Mouse (Mus musculus) CD4-positive helper T cell, adult 2 months (primary cell): ENCODE results near the gene Sumf1.

Experiments used
- DNase-seq: peaks from one replicate; pipeline ENCODE4 v3.0.0-alpha.2; 2012; ENCODE audit warnings: low read depth, missing footprints, low spot score

The Sumf1 gene

DNA sequence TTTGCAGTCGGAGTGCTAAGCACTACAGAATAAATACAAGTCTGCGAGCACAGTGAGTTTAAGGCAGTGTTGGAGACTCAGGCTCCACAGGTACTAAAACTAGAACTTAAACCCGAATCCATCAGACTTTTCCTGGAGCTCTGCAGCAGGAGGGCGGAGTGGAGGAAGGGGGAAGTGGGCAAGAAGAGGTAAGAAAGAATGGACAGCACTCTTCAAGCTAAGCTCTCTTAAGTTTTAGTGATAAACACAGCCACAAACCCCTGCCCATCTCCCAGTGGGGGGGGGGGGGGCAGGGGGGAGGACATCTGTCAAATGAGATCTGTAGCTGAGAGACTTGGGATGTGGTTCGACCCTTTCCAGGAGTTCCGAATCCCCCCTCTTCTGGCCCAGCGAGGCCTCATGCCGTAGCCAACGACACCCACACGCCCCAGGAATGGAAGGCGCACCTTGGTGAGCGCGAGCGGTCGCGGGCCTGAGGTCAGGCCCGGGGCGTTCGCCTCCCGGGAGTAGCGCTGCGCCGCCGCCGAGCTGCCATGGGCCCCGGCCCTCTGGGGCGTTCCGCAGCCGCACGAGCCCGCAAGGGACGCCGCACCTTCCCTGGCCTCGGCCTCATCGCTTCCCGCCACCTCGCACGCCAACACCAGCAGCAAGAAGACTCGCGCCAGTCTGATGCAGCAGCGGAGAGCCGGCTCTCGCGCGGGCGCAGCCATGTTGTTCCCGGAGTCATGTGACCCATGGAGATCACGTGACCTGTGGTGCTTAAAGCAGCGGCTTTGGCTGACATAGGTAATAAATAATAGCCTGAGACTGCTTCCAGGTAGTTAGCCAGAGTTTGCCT, at the start of gene Sumf1:
Gene Sumf1 (minus strand): TSS at position 736 of the 838 bp plus-strand sequence.
- peak; percentile 90 for DNase-seq

DNA sequence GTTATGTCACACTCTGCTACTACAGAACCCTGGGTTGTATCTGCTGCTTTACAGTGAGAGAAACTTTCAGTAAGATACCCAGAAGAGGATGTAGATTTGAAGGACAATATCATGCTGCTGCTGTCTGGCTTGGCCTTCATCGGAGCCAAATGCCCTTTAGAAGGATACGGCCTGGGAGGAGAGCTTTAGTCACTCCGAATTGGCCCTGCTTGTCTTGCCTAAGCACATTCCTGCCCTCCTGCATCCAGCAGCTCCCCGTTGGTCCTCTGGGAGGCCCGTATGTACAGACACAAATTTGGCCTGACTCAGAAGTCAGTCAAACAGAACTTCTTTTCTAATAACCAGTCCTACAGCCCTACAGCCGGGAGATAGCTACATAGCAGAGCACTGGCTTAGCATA, 49.2 kb upstream of the Sumf1 start:
- DNase-seq = no peak

DNA sequence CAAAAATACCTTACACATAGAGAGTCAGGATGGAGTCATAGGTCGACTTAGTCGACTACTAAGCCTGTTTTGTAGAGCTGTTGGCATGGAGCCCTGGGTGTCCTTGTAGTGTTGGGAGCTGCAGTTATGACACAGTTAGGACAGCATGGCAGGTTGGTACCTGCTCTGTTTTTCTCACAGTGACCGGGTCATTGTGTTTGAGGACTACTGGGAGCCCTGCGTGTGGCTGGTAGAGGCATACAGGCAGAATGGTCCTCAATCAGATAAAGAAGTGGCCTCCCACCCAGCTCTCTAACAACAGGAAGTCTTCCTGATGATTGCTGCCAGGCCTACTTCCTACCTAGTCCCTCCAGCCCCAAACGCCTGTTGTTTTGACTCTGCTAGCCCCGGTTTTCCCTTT, 47.7 kb upstream of the Sumf1 start:
- no peak for DNase-seq

DNA sequence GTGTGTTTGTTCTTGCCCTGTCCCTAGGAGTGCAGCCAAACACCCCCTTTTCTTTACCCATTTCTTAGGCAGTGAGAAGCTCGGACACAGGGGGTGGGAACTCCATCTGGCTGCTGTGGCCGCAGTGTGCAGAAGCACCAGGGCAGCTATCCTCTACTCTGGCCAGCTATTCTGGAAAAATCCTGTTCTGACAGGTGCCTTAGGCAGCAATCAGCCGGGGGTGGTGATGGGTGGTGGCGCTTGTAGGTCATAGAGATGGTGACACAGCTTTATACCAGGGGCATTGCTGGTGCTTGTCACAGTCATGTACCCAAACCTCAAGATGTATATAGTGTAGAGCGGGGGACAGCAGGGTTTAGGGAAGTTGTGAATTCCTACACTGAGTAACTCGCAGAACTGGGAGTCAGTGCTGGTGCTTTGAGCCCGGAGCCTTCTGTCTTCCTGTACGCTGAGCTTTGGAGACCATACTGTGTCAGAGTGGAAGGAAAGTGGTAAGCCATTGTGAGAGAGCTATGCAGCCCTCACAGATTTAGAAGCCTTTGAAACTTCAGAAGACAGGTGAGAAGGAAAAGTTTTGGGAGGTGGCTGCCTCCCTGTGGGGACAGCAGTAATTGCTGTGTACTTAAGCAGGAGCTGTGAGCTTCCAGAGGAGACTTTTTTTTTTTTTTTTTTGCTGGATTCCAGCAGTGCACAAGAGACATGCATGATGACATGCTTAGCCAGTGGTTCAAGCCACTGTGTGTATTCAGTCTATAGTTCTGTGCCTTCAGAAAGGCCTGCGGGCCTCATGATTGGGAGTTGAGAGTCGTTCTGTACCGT, 46.7 kb upstream of the Sumf1 start:
- no peak for DNase-seq

DNA sequence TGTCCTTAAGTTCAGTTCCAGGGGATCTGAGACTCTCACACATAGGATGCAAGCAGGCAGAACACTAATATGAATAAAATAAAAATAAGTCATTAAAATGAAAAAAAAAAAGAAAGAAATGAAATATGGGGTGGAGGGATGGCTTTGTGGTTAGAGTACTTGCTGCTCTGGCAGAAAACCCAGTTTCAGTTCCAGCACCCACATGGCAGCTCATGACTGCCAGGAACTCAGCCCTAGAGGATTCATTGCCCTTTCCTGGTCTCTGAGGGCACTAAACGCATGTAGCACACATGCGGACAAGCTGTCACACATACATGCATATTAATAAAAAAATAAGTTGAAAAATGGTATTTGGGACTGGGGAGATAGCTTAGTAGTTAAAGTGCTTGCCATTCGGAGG, 45.2 kb upstream of the Sumf1 start:
- no peak for DNase-seq

DNA sequence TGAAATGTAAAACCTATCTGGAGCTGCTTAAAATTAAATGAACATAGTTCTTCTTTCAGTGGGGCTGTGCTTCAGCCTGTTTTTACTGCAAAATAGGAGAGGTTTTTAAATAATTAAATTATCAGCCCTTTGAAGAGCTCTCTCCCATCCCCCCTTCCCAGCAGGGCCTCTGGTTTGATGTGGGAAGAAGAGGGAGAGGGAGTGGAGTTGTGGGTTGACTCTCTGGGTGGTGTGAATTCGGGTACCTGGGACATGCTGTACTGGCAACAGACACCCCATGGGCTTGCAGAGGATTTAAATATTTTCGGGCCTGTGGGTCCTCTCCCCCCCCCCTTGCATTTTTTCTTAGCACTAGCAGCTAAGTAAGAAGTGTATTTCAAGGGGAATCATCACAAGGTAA, 43.2 kb upstream of the Sumf1 start:
- no peak for DNase-seq

DNA sequence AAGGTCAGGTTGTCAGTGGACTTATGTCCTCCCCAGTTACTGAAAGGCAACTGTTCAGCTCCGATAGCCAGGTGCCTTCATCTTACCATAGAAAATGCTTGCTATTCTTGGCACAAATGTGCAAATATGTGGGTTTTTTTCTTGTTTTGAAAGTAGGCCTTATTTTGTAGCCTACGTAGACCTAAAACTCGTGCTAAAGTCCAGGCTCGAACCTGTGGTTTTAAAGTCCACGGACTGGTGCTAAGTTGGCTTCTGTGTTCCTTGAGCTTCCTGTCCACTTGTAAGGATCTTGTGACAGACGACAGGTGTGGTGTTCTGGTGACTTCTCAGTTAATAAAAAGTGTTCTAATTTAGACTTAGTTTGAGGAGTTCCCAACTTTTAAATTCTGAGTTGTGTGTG, 42.7 kb upstream of the Sumf1 start:
- no peak for DNase-seq

DNA sequence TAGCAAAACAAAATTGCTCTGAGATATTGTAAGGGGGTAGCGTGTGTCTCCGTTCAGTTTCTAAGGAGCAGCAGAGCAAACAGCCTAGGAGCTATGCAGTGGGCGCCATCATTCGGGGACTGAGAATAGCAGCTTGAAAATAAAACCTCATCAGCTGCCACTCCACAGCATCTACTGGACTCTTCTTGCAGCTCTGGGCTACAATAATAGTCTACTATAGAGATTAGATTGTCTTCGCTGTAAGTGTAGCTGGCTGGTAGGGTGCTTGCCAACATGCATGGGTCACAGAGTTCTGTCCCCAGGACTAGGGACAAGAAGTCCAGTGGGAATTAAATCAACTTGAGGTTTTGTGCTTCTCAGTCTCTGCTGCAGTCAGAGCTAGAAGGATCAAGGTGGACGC, 42.1 kb upstream of the Sumf1 start:
- no peak for DNase-seq

DNA sequence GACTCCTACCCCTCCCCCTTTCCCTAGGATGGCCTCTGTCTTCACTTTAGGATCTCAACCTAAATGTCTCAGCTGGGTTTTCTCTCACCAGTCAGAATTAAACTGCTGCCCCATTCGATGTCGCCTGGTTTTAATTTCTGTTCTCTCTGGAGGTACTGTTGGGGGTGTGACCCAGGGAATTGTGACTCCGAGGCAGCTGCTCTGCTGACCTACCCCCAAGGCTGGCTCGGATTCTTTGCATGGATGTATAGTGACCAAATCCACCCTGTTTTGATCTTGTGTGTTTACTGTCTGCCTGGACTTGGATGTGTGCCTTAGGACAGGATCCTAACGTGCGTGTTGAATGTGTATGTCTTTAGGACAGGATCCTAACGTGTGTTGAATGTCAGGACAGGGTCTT, 40.8 kb upstream of the Sumf1 start:
- no peak for DNase-seq

DNA sequence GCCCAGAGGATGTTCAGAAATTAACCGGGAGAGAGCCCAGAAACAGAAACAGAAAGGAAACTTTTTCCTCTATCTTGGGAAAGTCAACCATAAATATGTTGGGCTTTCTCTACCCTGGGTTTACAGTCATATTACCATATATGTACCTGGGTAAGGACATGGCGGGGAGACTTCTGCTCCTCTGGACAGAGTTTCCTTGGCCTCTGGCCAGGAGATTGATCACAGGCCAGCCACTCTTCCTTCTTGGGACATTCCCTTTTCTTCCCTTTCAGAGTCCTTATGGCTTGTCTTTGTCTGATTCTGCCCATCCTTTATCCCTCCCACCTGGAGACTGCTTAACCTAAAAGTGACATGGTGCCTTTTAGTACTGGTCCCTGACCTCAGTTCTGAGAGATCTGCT, 39.6 kb upstream of the Sumf1 start:
- no peak for DNase-seq

DNA sequence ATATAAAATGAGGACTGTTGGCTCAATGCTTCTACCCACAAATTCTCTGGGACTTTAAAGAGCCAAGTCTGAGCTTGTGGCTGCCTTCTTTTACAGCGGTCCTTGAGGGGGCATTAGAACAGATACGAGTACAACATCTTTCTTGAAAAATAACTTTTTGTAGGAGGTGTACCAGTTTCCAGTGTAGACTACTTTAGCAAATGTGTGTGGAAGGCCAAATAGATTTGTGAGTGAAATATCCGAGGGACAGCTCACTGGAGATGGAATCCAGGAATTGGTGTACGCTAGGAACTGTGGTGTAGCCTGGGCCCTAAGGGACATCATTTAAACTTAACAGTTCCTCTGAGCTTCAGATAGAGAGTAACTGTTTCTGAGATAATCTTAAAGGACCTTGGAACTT, 39.0 kb upstream of the Sumf1 start:
- no peak for DNase-seq

DNA sequence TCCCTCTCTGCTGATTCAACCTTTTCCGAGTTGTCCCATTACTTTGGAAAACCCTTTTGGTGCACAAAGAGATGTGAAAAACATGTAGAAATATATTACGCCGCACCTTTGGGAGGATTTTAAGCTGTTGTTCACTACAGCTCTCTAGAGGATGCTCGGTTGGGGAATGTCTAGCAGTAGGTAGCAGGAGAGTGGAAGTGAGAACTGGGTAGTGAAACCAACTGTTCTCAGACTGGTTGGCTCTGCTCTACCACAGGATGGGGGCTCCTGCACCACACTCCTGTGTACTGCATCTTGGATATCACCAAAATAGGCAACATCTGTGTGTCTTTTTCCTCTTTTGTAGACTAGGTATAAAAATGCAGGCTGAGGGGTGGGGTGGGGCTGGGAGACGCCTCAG, 37.5 kb upstream of the Sumf1 start:
- DNase-seq = no peak

DNA sequence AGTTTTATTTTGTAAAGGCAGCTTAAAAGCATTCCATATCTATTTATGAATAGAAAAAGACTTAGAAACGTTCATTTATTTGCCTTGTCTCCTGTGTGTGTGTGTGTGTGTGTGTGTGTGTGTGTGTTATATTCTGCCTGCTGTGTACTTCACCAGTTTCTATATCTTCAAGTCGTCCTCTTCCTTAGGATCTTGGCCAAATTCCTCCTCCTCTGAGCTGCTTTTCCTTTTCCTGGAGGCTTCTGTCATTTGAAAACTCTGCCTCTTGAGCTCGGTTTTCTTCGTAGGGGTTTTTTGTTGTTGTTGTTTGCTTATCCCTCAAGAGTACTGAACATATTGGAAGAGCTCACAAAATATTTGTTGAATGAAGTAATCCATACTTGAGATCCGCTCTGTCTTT, 37.1 kb upstream of the Sumf1 start:
- no peak for DNase-seq

DNA sequence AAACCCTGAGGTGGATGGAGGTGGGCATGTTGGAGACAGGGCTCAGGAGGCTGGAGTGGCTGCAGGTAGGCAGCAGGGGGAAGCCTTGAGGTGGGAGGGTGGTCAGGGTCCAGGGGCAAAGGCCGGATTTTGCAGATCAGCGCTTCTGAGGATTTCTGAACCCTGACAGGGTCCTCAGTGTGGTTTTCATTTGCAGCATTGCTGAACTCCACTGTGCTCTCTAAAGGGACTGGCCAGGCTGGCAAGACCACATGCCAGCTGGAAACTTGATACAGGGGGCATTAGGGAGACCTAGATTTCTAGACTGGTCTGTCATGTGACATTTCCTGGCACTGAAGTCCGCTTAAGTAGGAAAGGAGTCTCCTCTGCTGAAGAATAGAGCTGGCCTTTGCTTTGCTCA, 32.6 kb upstream of the Sumf1 start:
- no peak for DNase-seq

DNA sequence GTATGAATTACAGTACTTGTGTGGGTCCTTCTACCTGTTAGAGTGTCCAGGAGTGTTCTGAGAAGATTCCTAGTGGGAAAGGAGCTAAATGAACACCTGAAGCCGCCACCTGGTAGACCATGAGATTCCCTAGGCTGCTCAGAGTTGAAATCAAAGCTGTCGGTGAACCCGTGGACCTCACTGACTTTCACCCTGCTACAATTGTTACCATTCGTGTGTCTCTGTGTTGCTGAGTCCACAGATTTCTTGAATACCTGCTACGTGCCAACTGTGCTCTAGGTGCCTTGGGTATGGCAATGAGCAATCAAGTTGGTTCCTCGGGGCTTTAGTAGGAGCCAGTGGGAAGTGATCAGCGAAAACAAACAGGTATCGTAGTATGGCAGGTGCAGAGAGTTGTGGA, 31.4 kb upstream of the Sumf1 start:
- DNase-seq = no peak

DNA sequence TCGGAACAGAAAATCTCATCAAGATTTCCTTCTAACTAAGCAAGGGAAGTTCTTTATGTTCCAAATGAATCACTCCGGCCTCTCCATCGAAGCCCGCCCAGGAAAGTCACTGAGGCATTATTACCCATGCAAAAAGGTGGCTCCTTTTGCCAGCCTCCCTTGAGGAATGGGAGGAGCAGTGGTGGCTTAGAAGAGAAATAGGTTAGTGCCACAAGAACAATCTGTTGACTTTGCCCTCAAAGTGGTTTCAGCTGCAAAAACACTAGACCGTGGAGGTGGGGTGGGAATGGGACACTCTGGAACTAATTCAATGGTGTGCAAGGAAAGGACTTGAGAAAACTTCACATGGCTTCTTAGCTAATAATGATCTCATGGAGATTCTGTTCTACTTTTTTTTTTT, 30.7 kb upstream of the Sumf1 start:
- no peak for DNase-seq

DNA sequence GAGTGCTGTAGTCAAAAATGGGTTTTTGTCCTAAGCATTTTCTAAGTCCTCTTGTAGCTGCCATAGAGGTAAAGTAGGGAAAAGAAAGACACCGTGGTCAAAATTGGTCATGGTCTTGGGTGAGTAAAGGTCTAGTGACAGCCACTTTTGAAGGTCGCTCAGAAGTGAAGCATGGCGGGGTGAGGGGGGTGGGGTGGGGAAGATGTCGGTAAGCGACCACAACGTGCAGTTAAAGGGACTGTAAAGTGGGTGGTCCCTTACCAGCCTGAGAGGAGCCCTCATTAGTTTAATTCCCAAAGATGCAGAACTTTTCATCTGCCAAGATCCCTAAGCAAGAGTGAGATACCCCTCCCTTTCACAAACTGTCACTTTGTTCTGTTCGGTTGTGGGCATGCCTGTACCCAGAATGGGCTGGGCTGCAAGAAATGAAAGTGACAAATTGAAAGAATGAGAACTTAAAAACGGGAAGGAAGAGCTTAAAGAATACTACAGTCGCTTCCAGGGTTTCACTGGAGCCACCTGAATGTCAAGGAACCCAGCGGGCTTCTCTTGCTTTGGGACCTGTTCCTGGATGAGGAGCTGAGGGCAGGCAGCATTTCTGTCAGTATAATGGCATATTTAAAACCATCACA, 29.0 kb upstream of the Sumf1 start:
- DNase-seq = peak; percentile 43

DNA sequence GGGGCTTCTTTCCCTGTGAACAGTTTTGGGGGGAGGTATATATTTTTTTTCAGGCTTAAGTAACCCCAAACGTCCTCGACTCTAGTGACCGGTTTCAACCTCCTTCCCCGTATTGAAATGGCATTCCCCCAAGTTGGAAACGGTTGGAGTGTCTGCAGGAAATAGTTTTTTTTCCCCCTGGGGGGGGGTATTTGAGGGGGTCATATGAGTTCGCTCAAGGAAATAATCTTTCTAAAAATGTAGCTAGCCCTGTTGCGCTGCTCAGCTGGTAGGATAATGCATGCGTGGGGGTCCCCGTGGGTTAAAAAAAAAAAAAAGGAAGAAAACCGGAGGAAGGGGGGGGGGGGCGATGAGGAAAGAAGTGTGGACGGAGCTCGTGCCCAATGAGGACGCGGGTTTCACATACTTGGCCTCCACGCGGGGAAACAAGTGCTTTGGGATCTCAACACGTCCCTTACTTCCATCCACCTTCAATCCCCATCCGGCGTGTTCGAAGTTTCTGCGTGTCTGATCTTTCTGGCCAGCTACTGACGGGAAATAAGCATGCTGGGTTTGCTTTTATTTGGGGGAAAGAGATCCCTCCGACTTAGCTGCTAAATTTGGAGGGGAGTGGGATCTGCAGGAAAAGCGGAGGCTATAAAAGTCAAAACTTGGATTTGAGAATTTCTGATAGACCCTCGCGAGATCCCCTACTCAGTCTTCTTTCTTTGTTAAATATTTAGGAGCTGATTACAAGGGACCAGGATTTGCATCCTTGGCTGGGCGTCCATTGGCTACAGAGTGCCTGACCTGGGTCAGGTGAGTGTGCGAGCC, 28.3 kb upstream of the Sumf1 start:
- peak; percentile 37 for DNase-seq

DNA sequence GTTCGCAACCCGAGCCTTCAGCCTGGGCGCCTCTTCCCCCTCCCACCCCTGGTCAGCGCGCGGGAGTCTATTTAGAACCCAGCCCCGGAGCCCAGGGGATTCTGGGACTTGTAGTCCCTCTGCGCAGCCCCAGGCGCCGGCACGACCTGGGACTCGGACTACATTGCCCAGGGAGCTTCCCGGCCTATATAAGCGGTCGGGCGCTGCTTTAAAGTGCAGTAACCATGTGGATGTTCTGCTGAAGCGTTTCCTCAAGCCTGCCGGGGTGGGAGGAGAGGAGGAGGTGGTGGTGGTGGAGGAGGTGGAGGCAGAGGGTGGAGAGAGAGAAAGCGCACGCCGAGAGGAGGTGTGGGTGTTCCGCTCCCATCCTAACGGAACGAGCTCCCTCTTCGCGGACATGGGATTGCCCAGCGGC, 27.5 kb upstream of the Sumf1 start, which contains the start of gene Itpr1:
Gene Itpr1 (plus strand): TSS at position 216 of the 415 bp plus-strand sequence.
- DNase-seq = peak; percentile 98

DNA sequence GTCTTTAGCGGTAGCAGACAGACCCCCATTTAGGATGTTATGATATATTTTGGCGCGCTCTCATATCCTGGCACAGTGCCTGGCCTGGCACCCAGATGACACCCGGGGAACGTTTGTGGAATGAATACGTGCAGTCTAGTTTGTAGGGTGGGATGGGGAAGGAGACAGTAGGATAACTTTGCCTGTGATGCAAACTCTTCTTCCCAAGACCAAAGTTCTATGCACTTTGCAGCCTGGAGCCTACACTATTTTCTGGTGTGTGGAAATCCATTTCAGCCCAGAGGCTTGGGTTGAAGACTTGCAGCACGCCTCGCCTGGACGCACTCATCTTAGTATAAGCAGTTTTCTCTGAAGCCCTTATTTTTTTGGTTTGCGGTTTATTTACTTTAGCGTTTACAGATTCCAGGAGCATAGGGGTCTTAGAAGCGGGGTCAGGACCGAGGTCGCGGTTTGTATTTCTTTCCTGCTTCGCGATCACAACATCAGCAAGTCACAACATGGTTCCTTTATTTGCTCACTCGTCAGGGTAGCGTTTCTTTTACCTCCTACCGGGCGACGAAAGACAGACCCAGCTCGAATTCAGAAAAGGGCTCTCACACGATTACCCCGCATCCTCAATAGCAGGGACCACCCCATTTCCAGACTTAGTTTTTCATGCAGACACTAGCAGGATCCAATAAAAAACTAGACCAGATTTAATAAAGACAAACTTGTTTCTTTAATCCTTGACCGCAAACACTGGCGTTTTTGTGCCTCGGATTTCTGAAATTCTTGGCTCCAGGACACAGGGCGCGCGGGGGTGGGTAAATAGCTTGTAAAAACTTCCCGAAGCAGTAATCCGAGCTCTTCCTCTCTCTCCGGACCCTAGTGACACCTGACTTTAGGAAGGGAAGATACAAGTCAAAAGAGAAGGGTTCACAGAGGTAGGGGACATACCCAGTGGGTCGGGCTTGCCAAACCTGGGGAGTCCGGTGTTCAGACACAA, 26.8 kb upstream of the Sumf1 start:
- peak; percentile 37 for DNase-seq
